Mouse (Mus musculus) regulatory T cell (primary cell): ENCODE results near the gene Emx1.

Source experiments
- in situ Hi-C: fragments of 300-600 bp; cut with MboI, MseI; formaldehyde crosslinking; loops from one replicate; pipeline ENCODE4 v1.15.1; 2025; ENCODE audit warnings: high pct_unique_total_duplicates

The Emx1 gene

GRCm38 (mm10) chr6:85189361-85189760 is 2.1 kb downstream of the Emx1 start:
- in situ Hi-C loops, result no loop called here

GRCm38 (mm10) chr6:85189911-85190591 is 2.8 kb downstream of the Emx1 start:
- in situ Hi-C loops, result no loop called here

GRCm38 (mm10) chr6:85190671-85191070 is 3.4 kb downstream of the Emx1 start:
- in situ Hi-C loops, result no loop called here

GRCm38 (mm10) chr6:85191751-85192440 is 4.7 kb downstream of the Emx1 start:
- in situ Hi-C loops, result no loop called here

- in situ Hi-C loops, result no loop called here
Measured at GRCm38 (mm10) chr6:85193381-85194318, 6.4 kb downstream of the Emx1 start.

GRCm38 (mm10) chr6:85197951-85198350 is 10.7 kb downstream of the Emx1 start:
- in situ Hi-C loops, result no loop called here

GRCm38 (mm10) chr6:85206182-85206938 is 19.1 kb downstream of the Emx1 start:
- in situ Hi-C loops, result no loop called here

- in situ Hi-C loops, result no loop called here
Measured at GRCm38 (mm10) chr6:85206939-85207285, 19.7 kb downstream of the Emx1 start.

- in situ Hi-C loops, result no loop called here
Measured at GRCm38 (mm10) chr6:85207345-85207744, 20.1 kb downstream of the Emx1 start.

- in situ Hi-C loops, result no loop called here
Measured at GRCm38 (mm10) chr6:85209226-85209967, 22.2 kb downstream of the Emx1 start.

GRCm38 (mm10) chr6:85210686-85211085 is 23.4 kb downstream of the Emx1 start:
- in situ Hi-C loops, result no loop called here

GRCm38 (mm10) chr6:85218251-85218650 is 31.0 kb downstream of the Emx1 start:
- in situ Hi-C loops, result no loop called here

- in situ Hi-C loops, result no loop called here
Measured at GRCm38 (mm10) chr6:85218684-85219445, 31.6 kb downstream of the Emx1 start.

- in situ Hi-C loops, result no loop called here
Measured at GRCm38 (mm10) chr6:85219706-85220105, 32.5 kb downstream of the Emx1 start.

DNA sequence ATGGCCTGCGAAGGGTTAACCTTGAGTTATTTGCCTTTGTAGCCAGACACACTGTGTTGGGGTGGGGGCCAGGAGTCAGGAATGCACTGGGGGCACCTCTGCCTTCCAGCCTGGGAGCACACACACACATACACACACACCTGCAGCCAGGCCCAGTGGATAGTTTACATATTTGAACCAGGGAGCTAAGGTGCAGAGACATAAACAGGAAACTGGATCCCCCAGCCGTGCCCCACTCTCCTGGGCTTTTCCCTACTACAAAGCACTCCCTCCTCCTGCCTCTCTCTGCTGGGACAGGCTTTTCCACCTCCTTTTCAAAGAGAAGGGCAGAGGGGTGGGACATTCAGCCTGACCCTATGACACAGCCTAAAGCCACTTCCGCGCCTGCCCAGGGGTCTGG is 33.7 kb downstream of the Emx1 start:
- in situ Hi-C loops, result no loop called here

DNA sequence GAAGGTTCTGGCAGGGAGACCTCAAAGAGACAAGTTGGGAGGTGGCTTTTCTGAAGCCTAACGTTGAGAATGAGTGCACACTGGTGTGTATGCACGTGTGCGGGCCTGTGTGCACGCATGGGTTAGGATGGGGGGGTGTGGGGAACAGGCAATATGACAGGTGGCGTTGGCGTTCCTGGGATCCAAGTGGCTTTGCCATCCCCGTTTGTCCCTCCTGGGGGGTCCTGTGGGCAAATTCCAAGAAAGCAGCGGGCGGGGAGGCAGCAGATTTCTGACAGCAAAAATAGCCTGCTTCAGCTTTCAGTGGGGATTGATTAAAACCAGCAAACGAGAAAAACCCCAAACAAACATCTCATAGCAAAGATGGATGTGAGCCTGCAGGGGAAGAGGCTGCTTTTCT is 35.3 kb downstream of the Emx1 start:
- in situ Hi-C loops, result no loop called here

GRCm38 (mm10) chr6:85223498-85224150 is 36.4 kb downstream of the Emx1 start:
- in situ Hi-C loops, result no loop called here

DNA sequence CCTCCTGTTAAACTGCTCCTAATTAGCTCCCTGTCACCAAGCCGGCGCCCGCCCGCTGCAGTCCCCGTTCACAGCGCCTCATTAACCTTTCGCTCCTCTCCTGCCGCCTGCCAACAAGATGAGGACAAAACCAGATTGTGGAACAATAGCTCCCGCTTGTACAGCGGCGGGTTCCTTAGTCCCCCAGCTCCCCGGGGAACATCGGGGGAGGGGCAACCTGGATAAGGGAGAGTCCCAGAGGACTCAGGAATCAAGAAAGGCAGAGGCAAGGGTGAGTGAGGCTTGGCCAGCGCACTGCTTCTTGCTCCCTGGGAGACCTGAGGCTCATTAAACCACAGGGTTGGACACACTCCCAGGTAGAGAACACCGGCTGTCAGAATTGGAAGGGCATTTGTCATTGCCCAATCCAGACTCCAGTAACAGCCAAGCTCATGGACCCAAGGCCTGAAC is 37.2 kb downstream of the Emx1 start:
- in situ Hi-C loops, result no loop called here

GRCm38 (mm10) chr6:85226570-85226969 is 39.3 kb downstream of the Emx1 start:
- in situ Hi-C loops, result no loop called here

DNA sequence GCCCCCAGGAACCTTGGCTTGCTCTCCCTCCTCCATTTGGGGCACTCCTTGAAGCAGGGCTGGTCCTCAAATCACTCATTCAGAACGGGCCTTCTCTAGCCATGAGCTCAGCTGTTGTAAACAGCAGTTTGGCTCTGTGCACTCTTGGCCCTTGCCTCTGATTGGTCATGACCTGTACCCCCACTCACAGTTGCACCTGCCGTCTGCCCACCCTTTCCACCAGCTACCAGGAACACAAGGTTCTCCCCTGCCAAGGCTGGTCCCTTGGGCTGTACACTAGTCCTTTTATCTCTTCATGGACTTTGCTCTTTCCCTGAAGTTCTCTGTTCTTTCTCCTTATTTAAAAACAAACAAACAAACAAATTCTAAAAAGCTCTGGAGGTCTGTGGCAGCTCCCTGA is 40.3 kb downstream of the Emx1 start:
- in situ Hi-C loops, result no loop called here
